Mouse (Mus musculus): Measurements from ENCODE around the gene 1700021F05Rik. TPM values are rescaled to one million over a fixed set of nuclear protein-coding genes. Genes with fewer than 3 reads are reported as not detected.

1700021F05Rik gene
- total RNA-seq, 2 experiments from 2014 or later = 69.1 to 70.4 TPM

GRCm38 (mm10) chr10:43485751-43486268, 55.0 kb downstream of the 1700021F05Rik start:
- DNase-seq (ENCODE audit: low spot score in 2 of 2) = no peak

DNA sequence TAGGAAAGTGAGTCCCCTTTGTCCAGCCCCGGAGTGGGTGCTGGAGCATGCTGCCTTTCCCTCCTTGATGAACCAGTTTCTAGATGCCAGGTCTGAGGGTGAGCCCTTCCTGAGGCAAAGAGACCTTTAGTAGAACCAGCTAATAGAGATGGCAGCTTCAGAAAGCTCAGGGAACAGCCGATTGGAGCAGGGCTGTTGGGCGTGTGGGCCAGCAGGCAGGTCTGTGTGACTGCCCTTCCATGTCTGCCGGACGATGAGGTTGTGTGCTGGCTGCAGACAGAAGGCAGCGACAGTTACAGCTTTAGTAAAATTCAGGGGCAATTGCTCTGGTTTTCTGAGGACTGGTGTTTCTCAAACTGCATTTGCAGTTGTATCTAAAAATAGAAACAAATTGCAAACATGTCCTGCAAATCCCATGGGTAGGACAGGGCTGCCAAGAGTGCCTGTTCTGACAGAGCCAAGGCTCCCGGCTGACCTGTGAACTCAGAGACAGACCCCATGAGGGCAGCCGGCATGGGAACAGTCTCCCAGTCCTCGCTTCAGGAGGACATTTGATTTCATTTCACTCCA, 57.3 kb downstream of the 1700021F05Rik start:
- DNase-seq (ENCODE audit: low spot score in 2 of 2) = peak in 1 of 2 experiments; percentile 48

GRCm38 (mm10) chr10:43482021-43482420, 58.8 kb downstream of the 1700021F05Rik start:
- no peak for DNase-seq (ENCODE audit: low spot score in 2 of 2)

- no peak for DNase-seq (ENCODE audit: low spot score in 2 of 2)
Observed at GRCm38 (mm10) chr10:43481179-43481578, 59.6 kb downstream of the 1700021F05Rik start.

GRCm38 (mm10) chr10:43480227-43480849, 60.5 kb downstream of the 1700021F05Rik start:
- no peak for DNase-seq (ENCODE audit: low spot score in 2 of 2)

DNA sequence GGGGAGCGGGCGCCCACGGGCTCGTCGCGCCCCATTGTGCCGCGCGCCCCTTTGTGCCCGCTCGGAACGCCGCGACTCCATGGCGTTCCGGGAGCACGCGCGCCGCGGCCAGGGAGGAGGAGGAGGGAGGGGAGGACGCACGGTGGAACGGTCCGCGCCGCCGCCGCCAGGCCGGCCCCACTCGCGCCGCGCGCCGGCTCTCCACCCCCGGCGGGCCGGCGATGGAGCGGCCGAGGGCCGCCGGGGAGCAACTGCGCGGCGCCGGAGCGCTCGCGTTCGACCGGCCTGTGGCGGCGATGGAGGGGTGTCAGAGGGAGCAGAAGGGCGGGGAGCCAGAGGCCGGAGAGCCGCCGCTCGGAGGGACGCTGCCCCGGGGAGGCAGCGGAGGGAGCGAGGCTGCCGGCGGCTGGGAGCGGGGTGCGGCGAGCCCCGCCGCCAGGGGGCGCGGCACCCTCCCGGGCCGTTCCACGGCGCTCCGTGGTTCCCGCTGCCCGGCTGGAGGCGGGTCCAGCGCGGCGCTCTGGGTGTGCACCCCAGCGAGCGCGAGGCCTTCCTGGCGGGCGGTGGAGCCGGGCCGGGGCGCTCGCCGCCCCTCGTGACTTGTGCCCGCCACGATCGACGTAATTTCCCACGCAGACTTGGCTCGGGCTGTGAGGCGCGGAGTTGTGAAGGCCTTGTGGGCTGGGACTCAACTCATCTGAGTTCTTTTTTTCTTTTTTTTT, 61.2 kb downstream of the 1700021F05Rik start:
- DNase-seq (ENCODE audit: low spot score in 2 of 2) = peak; percentile 85 to 87

- peak; percentile 43 to 67 for DNase-seq (ENCODE audit: low spot score in 2 of 2)
Observed at GRCm38 (mm10) chr10:43478751-43479435, 61.9 kb downstream of the 1700021F05Rik start, which contains the start of gene Bend3. Gene Bend3, plus strand, starts transcription at chr10:43478831.

DNA sequence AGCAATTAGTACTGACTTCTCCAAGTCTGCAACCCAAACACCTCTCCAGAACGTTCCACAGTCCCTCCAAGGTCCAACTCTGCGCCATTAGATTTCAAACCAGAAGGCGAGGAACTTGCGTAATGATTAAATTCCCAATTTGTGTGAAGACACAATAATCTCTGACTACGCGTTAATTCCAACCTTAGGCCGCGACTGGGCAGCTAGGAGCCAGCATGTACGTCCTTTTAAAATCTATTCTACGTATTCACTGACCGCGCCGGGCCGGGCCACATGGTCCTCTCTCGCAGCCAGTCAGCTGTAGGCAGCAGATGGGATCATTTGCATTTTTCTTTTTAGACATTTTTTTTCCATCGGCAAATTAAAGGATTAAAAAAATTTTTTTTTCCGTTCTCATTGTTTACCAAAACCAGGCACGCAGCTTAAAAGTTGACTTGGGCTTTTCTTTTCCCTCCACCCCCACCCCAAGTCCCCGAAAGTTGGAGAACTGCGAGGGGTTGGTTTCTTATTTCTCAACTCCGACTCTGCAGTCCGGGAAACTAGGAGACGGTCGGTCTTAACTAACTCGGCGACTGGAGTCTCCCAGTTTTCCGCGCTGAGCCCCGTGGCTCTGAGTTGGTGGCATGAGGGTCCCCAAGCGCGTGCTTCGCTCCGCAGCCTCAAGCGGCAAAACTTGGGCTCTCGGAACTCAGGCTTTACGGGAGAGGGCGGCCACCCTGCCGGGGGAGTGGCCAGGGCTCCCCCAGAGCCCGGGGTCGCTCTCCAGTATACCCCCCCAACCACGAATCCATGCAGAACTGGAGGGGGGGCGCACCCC, 62.7 kb downstream of the 1700021F05Rik start:
- peak in 1 of 2 experiments; percentile 50 for DNase-seq (ENCODE audit: low spot score in 2 of 2)

DNA sequence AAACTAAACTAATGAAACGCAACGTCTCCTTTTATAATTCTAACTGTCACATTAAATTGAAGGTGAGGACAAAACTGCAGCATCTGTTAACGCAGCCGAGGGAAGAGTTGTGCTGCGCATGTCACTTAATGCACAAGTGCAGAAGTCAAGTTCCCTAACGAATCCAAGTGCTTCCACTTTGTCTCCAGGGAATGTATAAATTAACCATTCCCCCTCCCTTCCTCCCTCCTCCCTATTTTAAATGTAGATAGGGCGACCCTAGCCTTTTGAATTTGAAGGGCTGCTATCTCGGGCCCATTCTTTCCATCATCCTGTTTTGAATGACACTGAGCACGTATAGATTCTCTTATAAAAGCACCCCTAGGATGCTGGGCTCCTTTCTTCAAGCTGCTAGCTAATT, 63.3 kb downstream of the 1700021F05Rik start:
- DNase-seq (ENCODE audit: low spot score in 2 of 2) = no peak

DNA sequence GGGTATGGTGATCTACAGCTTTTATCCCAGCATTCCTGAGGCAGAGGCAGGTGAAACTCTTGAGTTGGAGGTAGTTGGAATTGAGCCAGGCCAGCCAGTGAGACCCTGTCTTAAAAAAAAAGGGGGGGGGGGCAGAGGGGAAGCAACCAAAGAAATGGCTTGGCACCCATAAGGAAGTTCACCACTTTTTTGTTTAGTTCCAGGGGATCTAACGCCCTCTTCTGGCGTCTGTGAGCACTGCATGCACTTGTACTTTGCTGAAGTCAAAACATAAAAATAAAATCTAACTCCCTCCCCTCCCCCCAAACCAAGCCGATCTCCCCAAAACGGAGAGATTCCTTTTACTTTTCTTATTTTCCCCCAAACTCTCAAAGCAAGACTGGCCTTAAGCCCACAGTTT, 65.4 kb downstream of the 1700021F05Rik start:
- no peak for DNase-seq (ENCODE audit: low spot score in 2 of 2)

Other genes with a start within 250 kb of the 1700021F05Rik start
- gene Bend3, start 62.2 kb downstream of the 1700021F05Rik start, total RNA-seq (2021) = 1 to 10 TPM; 7.1 to 7.2 TPM
- gene Gm9803, start 16.9 kb downstream of the 1700021F05Rik start, total RNA-seq (2021) = 1 to 10 TPM in 1 of 2 experiments, not detected in 1; 7.0 TPM
- 10 to 100 TPM; 38.4 to 41.3 TPM for gene Cd24a, start 37.3 kb upstream of the 1700021F05Rik start, total RNA-seq (2021)

All from gastrocnemius, postnatal 4 days (tissue).